Mouse (Mus musculus) liver, embryonic 14.5 days (tissue): ENCODE measurements around the gene 4930578G10Rik. TPM values are rescaled to one million over a fixed set of nuclear protein-coding genes. Genes with fewer than 3 reads are reported as not detected.
A peak's percentile ranks its signal among the peaks of the same experiment; 100 is the strongest.
"Not testable (repeated sequence)": the region's sequence is repeated elsewhere in the genome, so short reads cannot be mapped to it uniquely, and the experiment has no call there.

Experiments used
- ATAC-seq: fragments of 200-750 bp; cut with Nextera tagmentation; 2 replicates; pipeline ENCODE4 v1.8.0; 2017; ENCODE audit warnings: moderate number of reproducible peaks, mild to moderate bottlenecking, moderate library complexity; ENCODE audit not compliant: insufficient read depth
- DNase-seq, 3 experiments: peaks; one replicate each; pipeline ENCODE4 v3.0.0-alpha.2; 2012 to 2013; ENCODE audit warnings: low read depth in 3 of 3, low spot score in 3 of 3
- H3K27ac ChIP-seq: fragments of 300-500 bp; sonication (generic); 2 replicates; pipeline ENCODE4 v1.5.1; 2014; ENCODE audit warnings: moderate library complexity, mild to moderate bottlenecking, control low read depth, inconsistent platforms
- H3K27me3 ChIP-seq: fragments of 300-500 bp; sonication (generic); 2 replicates; pipeline ENCODE4 v1.6.1; 2014; ENCODE audit warnings: mild to moderate bottlenecking, low read length, moderate library complexity; ENCODE audit not compliant: control insufficient read depth, insufficient read depth
- H3K36me3 ChIP-seq: fragments of 300-500 bp; sonication (generic); replicated peaks from 2 replicates; pipeline ENCODE4 v1.6.1; 2014; ENCODE audit warnings: low read depth; ENCODE audit not compliant: control insufficient read depth, insufficient read depth
- H3K4me1 ChIP-seq, 2 experiments: fragments of 200-500 bp in 1 of 2; fragments of 300-500 bp in 1 of 2; sonication (generic) in 1 of 2; replicated peaks; 2 replicates each; pipeline ENCODE4 v1.6.1; 2012 to 2014; ENCODE audit warnings: antibody characterized with exemption in 1 of 2, inconsistent platforms in 1 of 2, low read length in 1 of 2; ENCODE audit not compliant: control insufficient read depth in 2 of 2, insufficient read depth in 2 of 2
- H3K4me2 ChIP-seq: fragments of 300-500 bp; sonication (generic); 2 replicates; pipeline ENCODE4 v1.6.1; 2014; ENCODE audit warnings: low read depth, mild to moderate bottlenecking, control low read depth, moderate library complexity
- H3K4me3 ChIP-seq, 2 experiments: fragments of 200-500 bp in 1 of 2; fragments of 300-500 bp in 1 of 2; sonication (generic) in 1 of 2; 2 replicates each; pipeline ENCODE4 v1.5.1; 2012 to 2014; ENCODE audit warnings: low read depth in 2 of 2, low read length in 2 of 2, mild to moderate bottlenecking in 2 of 2, control low read depth in 1 of 2, inconsistent platforms in 1 of 2, moderate library complexity in 1 of 2; ENCODE audit not compliant: insufficient read depth in 1 of 2
- H3K9ac ChIP-seq: fragments of 300-500 bp; sonication (generic); replicated peaks from 2 replicates; pipeline ENCODE4 v1.6.1; 2014; ENCODE audit warnings: mild to moderate bottlenecking, control low read depth, moderate library complexity
- H3K9me3 ChIP-seq: fragments of 300-500 bp; sonication (generic); 2 replicates; pipeline ENCODE4 v1.6.1; 2016; ENCODE audit warnings: low read length, mixed read lengths; ENCODE audit not compliant: control insufficient read depth
- EP300 ChIP-seq: IDR thresholded peaks from 2 replicates; pipeline ENCODE4 v1.6.1; 2016; ENCODE audit warnings: antibody characterized with exemption, low read depth
- WGBS: fragments of 180-500 bp; shearing (Covaris S2); extraction: QIAGEN DNeasy Blood & Tissue Kit; methylation state at CpG from one replicate; pipeline ENCODE4 v1.1.7; 2014; ENCODE audit not compliant: insufficient replicate concordance; 5-methylcytosine and 5-hydroxymethylcytosine counted together
- polyA plus RNA-seq, 2 experiments: library from polyadenylated mRNA; depleted of rRNA in 1 of 2; stranded (reverse) in 1 of 2; unstranded in 1 of 2; fragments of >200 nt; fragmentation: Nextera tagmentation in 1 of 2; extraction: Ambion mirVana in 1 of 2; gene quantifications; 2 replicates each; pipeline versions ENCODE4 v1.2.1 to v1.2.3; 2012 to 2014

4930578G10Rik gene
- polyA plus RNA-seq (2012; rRNA removed) (not detected in 2 replicates), polyA plus RNA-seq (2014; fragmentation: Nextera tagmentation; extraction: Ambion mirVana) (not detected in 2 replicates)

- not testable (repeated sequence) for H3K4me2 ChIP-seq, H3K4me1 ChIP-seq, H3K9me3 ChIP-seq, H3K36me3 ChIP-seq, H3K27me3 ChIP-seq, DNase-seq, H3K9ac ChIP-seq, ATAC-seq, H3K4me3 ChIP-seq, H3K27ac ChIP-seq
- WGBS: no CpG with 5 or more reads among the region's 13 CpGs
Observed at GRCm38 (mm10) chr4:42735245-42735644, at the start of gene 4930578G10Rik. Gene 4930578G10Rik, plus strand, starts transcription at chr4:42735545.

- not testable (repeated sequence) for H3K4me2 ChIP-seq, ATAC-seq, H3K4me1 ChIP-seq, H3K27ac ChIP-seq, H3K36me3 ChIP-seq, H3K9ac ChIP-seq, H3K9me3 ChIP-seq, H3K4me3 ChIP-seq, H3K27me3 ChIP-seq, DNase-seq
- no CpG with 5 or more reads among the region's 6 CpGs for WGBS
Observed at GRCm38 (mm10) chr4:42756477-42756876, 21.1 kb downstream of the 4930578G10Rik start, which contains the start of gene Ccl19. Gene Ccl19, minus strand, starts transcription at chr4:42756577.

GRCm38 (mm10) chr4:42773893-42774292, 38.5 kb downstream of the 4930578G10Rik start, which contains the start of gene Ccl21a:
Gene Ccl21a, minus strand, starts transcription at chr4:42773993.
- not testable (repeated sequence) for H3K36me3 ChIP-seq, H3K9me3 ChIP-seq, H3K4me3 ChIP-seq, H3K4me2 ChIP-seq, ATAC-seq, DNase-seq, H3K27me3 ChIP-seq, H3K4me1 ChIP-seq, H3K9ac ChIP-seq, H3K27ac ChIP-seq
- WGBS: no CpG with 5 or more reads among the region's 5 CpGs

GRCm38 (mm10) chr4:42853788-42854187, 118.4 kb downstream of the 4930578G10Rik start, which contains the start of gene Fam205a1:
Gene Fam205a1, minus strand, starts transcription at chr4:42853888.
- H3K9ac ChIP-seq, ATAC-seq, H3K9me3 ChIP-seq, H3K4me1 ChIP-seq, H3K4me3 ChIP-seq, H3K36me3 ChIP-seq, H3K27me3 ChIP-seq, H3K4me2 ChIP-seq, H3K27ac ChIP-seq, DNase-seq: not testable (repeated sequence)
- WGBS: 86% methylated on average over 1 of the region's 1 CpGs

GRCm38 (mm10) chr4:42856671-42857070, 121.3 kb downstream of the 4930578G10Rik start, which contains the start of gene Gm12394:
Gene Gm12394, minus strand, starts transcription at chr4:42856771.
- not testable (repeated sequence) for H3K36me3 ChIP-seq, DNase-seq, H3K4me2 ChIP-seq, H3K27ac ChIP-seq, H3K9me3 ChIP-seq, H3K4me3 ChIP-seq, ATAC-seq, H3K27me3 ChIP-seq, H3K9ac ChIP-seq
- peaks cover 6 to 19% of the 10 kb centered on the region in 2 experiments; a peak in 3 of 4 replicates for H3K4me1 ChIP-seq
- WGBS: 42% methylated on average over 1 of the region's 1 CpGs

GRCm38 (mm10) chr4:42860483-42860882, 125.1 kb downstream of the 4930578G10Rik start:
- not testable (repeated sequence) for H3K9me3 ChIP-seq, H3K4me3 ChIP-seq, H3K27me3 ChIP-seq, H3K36me3 ChIP-seq
- Histone ChIP-seq H3K4me1 (peaks cover 18 to 37% of the 10 kb centered on the region in 2 experiments), H3K27ac (peak overlapping the region; percentile 97), H3K4me2 (peak overlapping the region; percentile 60), H3K9ac (peak overlapping the region; percentile 74)
- WGBS: 11% methylated on average over 9 of the region's 9 CpGs
- ATAC-seq: peak; percentile 100
- peak; percentile 92 for TF ChIP-seq EP300
- peak; percentile 90 to 92 (median 91) for DNase-seq
